Mouse (Mus musculus): ENCODE measurements around the gene Dnajc7. TPM values are rescaled to one million over a fixed set of nuclear protein-coding genes. Genes with fewer than 3 reads are reported as not detected.
"Not testable (repeated sequence)": the region's sequence is repeated elsewhere in the genome, so short reads cannot be mapped to it uniquely, and the experiment has no call there.

Gene Dnajc7
- polyA plus RNA-seq, 1 experiment from 2014 or later, result 69.9 TPM

- DNase-seq (ENCODE audit: low spot score) (no peak), ATAC-seq (ENCODE audit: insufficient number of reproducible peaks, low FRiP score, low TSS enrichment, low read depth) (no peak)
- H3K36me3 ChIP-seq (ENCODE audit: control insufficient read depth, insufficient read depth, low read length), result peaks cover 3% of the 10 kb centered on the region; the same call in 1 of the 2 replicates
- peaks cover 9% of the 10 kb centered on the region for H3K4me1 ChIP-seq (ENCODE audit: control insufficient read depth, insufficient read depth, low read length)
- peak overlapping the region; percentile 48; the same call in 1 of the 2 replicates for H3K4me2 ChIP-seq (ENCODE audit: low read depth, severe bottlenecking)
- H3K27me3 ChIP-seq (ENCODE audit: control insufficient read depth, insufficient read depth, low read length), result no peaks in the 10 kb centered on the region
- no peak overlapping the region for H3K9ac ChIP-seq (ENCODE audit: low read length)
- H3K4me3 ChIP-seq (ENCODE audit: low read depth, low read length), result peak overlapping the region; percentile 89; the same call in 1 of the 2 replicates
- no peak overlapping the region for H3K27ac ChIP-seq (replicated peaks; ENCODE audit: low read depth, low read length)
- H3K9me3 ChIP-seq (ENCODE audit: control insufficient read depth, low read length), result no peaks in the 10 kb centered on the region
- 51% methylated on average over 5 of the region's 5 CpGs for WGBS
These were observed 3.9 kb upstream of the Dnajc7 start for GRCm38 (mm10) chr11:100623867-100624266.

- Histone ChIP-seq H3K4me2 (ENCODE audit: low read depth, severe bottlenecking) (peak overlapping the region; percentile 48), H3K27ac (replicated peaks; ENCODE audit: low read depth, low read length) (no peak overlapping the region), H3K27me3 (ENCODE audit: control insufficient read depth, insufficient read depth, low read length) (no peaks in the 10 kb centered on the region), H3K9me3 (ENCODE audit: control insufficient read depth, low read length) (no peaks in the 10 kb centered on the region), H3K9ac (ENCODE audit: low read length) (peak overlapping the region; percentile 78), H3K4me1 (ENCODE audit: control insufficient read depth, insufficient read depth, low read length) (peaks cover 16% of the 10 kb centered on the region), H3K4me3 (ENCODE audit: low read depth, low read length) (peak overlapping the region; percentile 89), H3K36me3 (ENCODE audit: control insufficient read depth, insufficient read depth, low read length) (peaks cover 3% of the 10 kb centered on the region; the same call in 1 of the 2 replicates)
- DNase-seq (ENCODE audit: low spot score) (peak; percentile 96), ATAC-seq (ENCODE audit: insufficient number of reproducible peaks, low FRiP score, low TSS enrichment, low read depth) (peak; percentile 71; the same call in 1 of the 2 replicates)
- WGBS, result under 1% methylated on average over 24 of the region's 24 CpGs
These were observed 2.7 kb upstream of the Dnajc7 start for GRCm38 (mm10) chr11:100622714-100623113.

- H3K4me2 ChIP-seq (ENCODE audit: low read depth, severe bottlenecking), result peak overlapping the region; percentile 87
- peak overlapping the region; percentile 67 for H3K4me3 ChIP-seq (ENCODE audit: low read depth, low read length)
- DNase-seq (ENCODE audit: low spot score) (peak; percentile 99), ATAC-seq (ENCODE audit: insufficient number of reproducible peaks, low FRiP score, low TSS enrichment, low read depth) (peak; percentile 95)
- under 1% methylated on average over 40 of the region's 40 CpGs for WGBS
- no peaks in the 10 kb centered on the region for H3K9me3 ChIP-seq (ENCODE audit: control insufficient read depth, low read length)
- H3K27me3 ChIP-seq (ENCODE audit: control insufficient read depth, insufficient read depth, low read length), result no peaks in the 10 kb centered on the region
- H3K36me3 ChIP-seq (ENCODE audit: control insufficient read depth, insufficient read depth, low read length), result no peaks in the 10 kb centered on the region
- peaks cover 17% of the 10 kb centered on the region for H3K4me1 ChIP-seq (ENCODE audit: control insufficient read depth, insufficient read depth, low read length)
- H3K27ac ChIP-seq (replicated peaks; ENCODE audit: low read depth, low read length), result peak overlapping the region; percentile 73
- peak overlapping the region; percentile 76 for H3K9ac ChIP-seq (ENCODE audit: low read length)
These were observed 438 bp downstream of the Dnajc7 start for GRCm38 (mm10) chr11:100619485-100619975.

DNA sequence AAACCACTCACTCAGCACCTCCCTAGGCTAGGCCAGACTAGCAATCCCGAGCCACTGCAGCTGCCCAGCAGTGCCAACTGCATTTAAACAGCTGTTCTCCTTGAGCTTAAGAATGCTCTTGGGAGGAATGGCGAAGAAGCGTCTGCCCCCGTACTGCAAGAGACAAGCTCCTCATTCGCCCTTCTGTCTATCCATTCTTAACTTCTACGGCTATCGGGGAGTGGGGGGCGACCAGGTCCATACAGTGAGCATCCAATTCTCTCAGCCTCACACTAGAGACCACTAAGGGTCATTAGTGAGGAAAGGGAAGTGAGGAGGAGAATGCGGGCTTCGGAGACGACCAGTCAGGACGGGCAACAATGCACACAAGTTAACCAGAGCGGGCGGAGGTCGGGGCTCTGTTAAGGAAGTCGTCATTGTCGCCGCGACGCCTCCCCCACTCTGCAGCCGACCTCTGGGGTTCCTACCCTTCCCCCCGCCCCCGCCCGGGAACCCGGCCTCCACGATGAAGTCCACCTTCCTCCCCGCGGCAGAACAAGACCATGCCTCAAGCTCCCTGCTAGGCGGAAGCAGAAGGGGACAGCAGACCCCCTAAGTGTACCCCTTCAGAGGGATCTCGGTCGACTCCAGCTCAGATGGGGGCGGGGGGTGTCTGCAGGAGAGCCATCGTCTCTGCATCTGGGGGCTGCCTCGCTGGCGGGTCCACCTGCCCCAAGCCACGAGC, 1.0 kb downstream of the Dnajc7 start, which contains the start of gene Nkiras2:
TSS of gene Nkiras2 (plus strand) at position 484 of the 724 bp plus-strand sequence.
- no peaks in the 10 kb centered on the region for H3K36me3 ChIP-seq (ENCODE audit: control insufficient read depth, insufficient read depth, low read length)
- peak; percentile 36 for ATAC-seq (ENCODE audit: insufficient number of reproducible peaks, low FRiP score, low TSS enrichment, low read depth)
- peak within 1 kb of the TSS; percentile 76 for H3K9ac ChIP-seq (ENCODE audit: low read length)
- H3K4me3 ChIP-seq (ENCODE audit: low read depth, low read length), result peak within 1 kb of the TSS; percentile 67
- H3K4me2 ChIP-seq (ENCODE audit: low read depth, severe bottlenecking), result peak within 1 kb of the TSS; percentile 87
- 0% methylated on average over 33 of the region's 36 CpGs for WGBS
- H3K4me1 ChIP-seq (ENCODE audit: control insufficient read depth, insufficient read depth, low read length), result peaks cover 16% of the 10 kb centered on the region
- DNase-seq (ENCODE audit: low spot score), result peak; percentile 79
- H3K27me3 ChIP-seq (ENCODE audit: control insufficient read depth, insufficient read depth, low read length), result no peaks in the 10 kb centered on the region
- H3K27ac ChIP-seq (replicated peaks; ENCODE audit: low read depth, low read length), result peak within 1 kb of the TSS; percentile 73
- no peaks in the 10 kb centered on the region for H3K9me3 ChIP-seq (ENCODE audit: control insufficient read depth, low read length)

- Histone ChIP-seq H3K36me3 (ENCODE audit: control insufficient read depth, insufficient read depth, low read length) (no peaks in the 10 kb centered on the region), H3K4me2 (ENCODE audit: low read depth, severe bottlenecking) (no peak overlapping the region), H3K9ac (ENCODE audit: low read length) (no peak overlapping the region), H3K27me3 (ENCODE audit: control insufficient read depth, insufficient read depth, low read length) (no peaks in the 10 kb centered on the region), H3K9me3 (ENCODE audit: control insufficient read depth, low read length) (no peaks in the 10 kb centered on the region), H3K4me1 (ENCODE audit: control insufficient read depth, insufficient read depth, low read length) (peaks cover 12% of the 10 kb centered on the region), H3K4me3 (ENCODE audit: low read depth, low read length) (no peak overlapping the region), H3K27ac (replicated peaks; ENCODE audit: low read depth, low read length) (no peak overlapping the region)
- 88% methylated on average over 4 of the region's 4 CpGs for WGBS
- ATAC-seq (ENCODE audit: insufficient number of reproducible peaks, low FRiP score, low TSS enrichment, low read depth), result no peak
- DNase-seq (ENCODE audit: low spot score), result no peak
These were observed 2.5 kb downstream of the Dnajc7 start for GRCm38 (mm10) chr11:100617480-100617879.

DNA sequence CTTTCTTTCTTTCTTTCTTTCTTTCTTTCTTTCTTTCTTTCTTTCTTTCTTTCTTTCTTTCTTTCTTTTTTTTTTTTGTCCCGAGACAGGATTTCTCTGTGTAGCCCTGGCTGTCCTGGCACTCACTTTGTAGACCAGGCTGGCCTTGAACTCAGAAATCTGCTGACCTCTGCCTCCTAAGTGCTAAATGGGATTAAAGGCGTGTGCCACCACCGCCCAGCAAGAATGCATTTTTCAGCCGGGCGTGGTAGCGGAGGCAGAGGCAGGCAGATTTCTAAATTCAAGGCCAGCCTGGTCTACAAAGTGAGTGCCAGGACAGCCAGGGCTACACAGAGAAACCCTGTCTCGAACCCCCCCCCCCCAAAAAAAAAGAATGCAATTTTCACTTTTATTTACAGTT, 3.1 kb downstream of the Dnajc7 start:
- H3K4me2 ChIP-seq (ENCODE audit: low read depth, severe bottlenecking), result not testable (repeated sequence)

DNA sequence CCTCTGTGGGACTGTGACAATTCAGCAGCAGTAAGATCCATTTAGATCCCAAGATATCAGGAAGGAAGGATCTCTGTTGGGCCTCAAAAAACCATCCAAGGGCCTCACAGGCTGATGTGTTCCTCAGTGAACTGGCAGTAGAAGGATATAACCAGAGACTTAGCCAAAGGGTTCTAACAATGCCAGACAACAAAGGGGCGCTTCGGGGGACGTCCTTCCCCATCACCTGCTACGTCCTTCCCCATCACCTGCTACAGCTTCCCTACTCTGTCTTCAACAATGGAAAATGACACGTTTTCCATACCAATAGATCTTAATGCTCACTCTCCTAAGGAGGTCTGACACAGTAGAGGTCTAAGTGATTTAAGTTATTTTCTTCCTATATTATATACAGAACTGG, 3.6 kb downstream of the Dnajc7 start:
- H3K27ac ChIP-seq (replicated peaks; ENCODE audit: low read depth, low read length), result no peak overlapping the region
- ATAC-seq (ENCODE audit: insufficient number of reproducible peaks, low FRiP score, low TSS enrichment, low read depth), result no peak
- no peaks in the 10 kb centered on the region for H3K9me3 ChIP-seq (ENCODE audit: control insufficient read depth, low read length)
- H3K4me3 ChIP-seq (ENCODE audit: low read depth, low read length), result no peak overlapping the region
- H3K4me1 ChIP-seq (ENCODE audit: control insufficient read depth, insufficient read depth, low read length), result peaks cover 12% of the 10 kb centered on the region
- H3K4me2 ChIP-seq (ENCODE audit: low read depth, severe bottlenecking), result no peak overlapping the region
- no peak for DNase-seq (ENCODE audit: low spot score)
- no peaks in the 10 kb centered on the region for H3K27me3 ChIP-seq (ENCODE audit: control insufficient read depth, insufficient read depth, low read length)
- H3K36me3 ChIP-seq (ENCODE audit: control insufficient read depth, insufficient read depth, low read length), result no peaks in the 10 kb centered on the region
- no peak overlapping the region for H3K9ac ChIP-seq (ENCODE audit: low read length)
- 91% methylated on average over 5 of the region's 5 CpGs for WGBS

More for the DNA sequence above, 3.1 kb downstream of the Dnajc7 start:
- ATAC-seq (ENCODE audit: insufficient number of reproducible peaks, low FRiP score, low TSS enrichment, low read depth); H3K9ac ChIP-seq (ENCODE audit: low read length); H3K27ac ChIP-seq (replicated peaks; ENCODE audit: low read depth, low read length); H3K9me3 ChIP-seq (ENCODE audit: control insufficient read depth, low read length); H3K4me3 ChIP-seq (ENCODE audit: low read depth, low read length); H3K27me3 ChIP-seq (ENCODE audit: control insufficient read depth, insufficient read depth, low read length); H3K36me3 ChIP-seq (ENCODE audit: control insufficient read depth, insufficient read depth, low read length); DNase-seq (ENCODE audit: low spot score): not testable (repeated sequence)
- WGBS, result 93% methylated on average over 7 of the region's 7 CpGs
- peaks cover 12% of the 10 kb centered on the region for H3K4me1 ChIP-seq (ENCODE audit: control insufficient read depth, insufficient read depth, low read length)

DNA sequence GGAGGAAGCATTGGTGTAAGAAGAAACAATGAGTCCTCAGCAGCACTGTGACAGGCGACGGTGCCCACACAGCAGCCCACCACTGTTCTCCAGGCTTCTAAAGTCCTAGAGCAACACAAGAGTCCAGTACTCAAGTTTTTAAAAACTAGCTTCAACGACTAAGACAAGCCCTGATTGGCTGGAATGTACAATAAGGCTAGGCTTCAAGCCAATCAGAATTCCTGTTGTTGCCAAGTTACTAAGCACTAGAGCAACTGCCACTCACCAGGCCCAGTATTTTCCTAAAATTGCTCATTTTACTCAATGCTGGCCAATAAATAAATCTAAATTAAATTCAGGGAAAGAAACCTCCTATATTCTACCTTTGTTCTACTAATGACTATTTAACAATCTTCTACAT, 6.7 kb downstream of the Dnajc7 start:
- no peaks in the 10 kb centered on the region; the same call in 1 of the 2 replicates for H3K36me3 ChIP-seq (ENCODE audit: control insufficient read depth, insufficient read depth, low read length)
- ATAC-seq (ENCODE audit: insufficient number of reproducible peaks, low FRiP score, low TSS enrichment, low read depth) (no peak), DNase-seq (ENCODE audit: low spot score) (no peak)
- H3K27me3 ChIP-seq (ENCODE audit: control insufficient read depth, insufficient read depth, low read length), result no peaks in the 10 kb centered on the region
- H3K4me3 ChIP-seq (ENCODE audit: low read depth, low read length), result no peak overlapping the region
- peaks cover 6% of the 10 kb centered on the region for H3K4me1 ChIP-seq (ENCODE audit: control insufficient read depth, insufficient read depth, low read length)
- no peak overlapping the region for H3K4me2 ChIP-seq (ENCODE audit: low read depth, severe bottlenecking)
- H3K9me3 ChIP-seq (ENCODE audit: control insufficient read depth, low read length), result no peaks in the 10 kb centered on the region
- 92% methylated on average over 3 of the region's 3 CpGs for WGBS
- no peak overlapping the region for H3K27ac ChIP-seq (replicated peaks; ENCODE audit: low read depth, low read length)
- H3K9ac ChIP-seq (ENCODE audit: low read length), result no peak overlapping the region

Measured in limb, embryonic 11.5 days (tissue).